Mouse (Mus musculus) bone marrow, adult 2 months (tissue): ENCODE results near the gene Foxa3.

Experiments used
- CTCF ChIP-seq: fragments of 200-500 bp; IDR thresholded peaks from 2 replicates; pipeline ENCODE4 v1.5.1; 2011; ENCODE audit warnings: low read length, control low read depth; ENCODE audit not compliant: control insufficient read depth, insufficient read depth
- POLR2A ChIP-seq: fragments of 200-500 bp; IDR thresholded peaks from 2 replicates; pipeline ENCODE4 v1.6.1; 2011; ENCODE audit warnings: low read depth, mild to moderate bottlenecking, control low read depth, low read length, borderline replicate concordance; ENCODE audit not compliant: control insufficient read depth

GRCm38 (mm10) chr7:19044616-19045015 lies 21.3 kb upstream of the Foxa3 start:
- no peak for TF ChIP-seq CTCF
- no peak for TF ChIP-seq POLR2A
